Mouse (Mus musculus): Measurements from ENCODE around the gene Tpk1.
A peak's percentile ranks its signal among the peaks of the same experiment; 100 is the strongest.

GRCm38 (mm10) chr6:43665677-43666546, at the start of gene Tpk1:
- peak; percentile 37 for TF ChIP-seq CTCF (IDR thresholded peaks at IDR 0.05; ENCODE audit: low read depth)
- TF ChIP-seq EP300 (IDR thresholded peaks at IDR 0.05; ENCODE audit: low read depth) = no peak
